Mouse (Mus musculus) adrenal gland, postnatal 10 days (tissue): ENCODE data around the gene Dock6. TPM values are rescaled to one million over a fixed set of nuclear protein-coding genes. Genes with fewer than 3 reads are reported as not detected.
A peak's percentile ranks its signal among the peaks of the same experiment; 100 is the strongest.
"Not testable (repeated sequence)": the region's sequence is repeated elsewhere in the genome, so short reads cannot be mapped to it uniquely, and the experiment has no call there.

Experiments used
- DNase-seq: peaks from one replicate; pipeline ENCODE4 v3.0.0; 2021; ENCODE audit warnings: mixed read lengths
- long read RNA-seq, 2 experiments: library from polyadenylated mRNA; stranded (forward); transcript quantifications; one replicate each; pipeline ENCODE4 v2.0.0; 2021
- total RNA-seq, 2 experiments: library from RNA; stranded (reverse); gene quantifications; 2 replicates each; pipeline ENCODE4 v1.2.3; 2021

The Dock6 gene
- 10 to 100 TPM; 40.1 to 56.3 TPM for total RNA-seq
- long read RNA-seq, experiment 1, partial matches to known transcripts, result 2 of 4 reads
- long read RNA-seq, experiment 1, other reads (novel, unspliced or antisense), result 2 of 4 reads
- long read RNA-seq, experiment 2, partial matches to known transcripts, result 2 of 5 reads
- long read RNA-seq, experiment 2, other reads (novel, unspliced or antisense), result 3 of 5 reads

DNA sequence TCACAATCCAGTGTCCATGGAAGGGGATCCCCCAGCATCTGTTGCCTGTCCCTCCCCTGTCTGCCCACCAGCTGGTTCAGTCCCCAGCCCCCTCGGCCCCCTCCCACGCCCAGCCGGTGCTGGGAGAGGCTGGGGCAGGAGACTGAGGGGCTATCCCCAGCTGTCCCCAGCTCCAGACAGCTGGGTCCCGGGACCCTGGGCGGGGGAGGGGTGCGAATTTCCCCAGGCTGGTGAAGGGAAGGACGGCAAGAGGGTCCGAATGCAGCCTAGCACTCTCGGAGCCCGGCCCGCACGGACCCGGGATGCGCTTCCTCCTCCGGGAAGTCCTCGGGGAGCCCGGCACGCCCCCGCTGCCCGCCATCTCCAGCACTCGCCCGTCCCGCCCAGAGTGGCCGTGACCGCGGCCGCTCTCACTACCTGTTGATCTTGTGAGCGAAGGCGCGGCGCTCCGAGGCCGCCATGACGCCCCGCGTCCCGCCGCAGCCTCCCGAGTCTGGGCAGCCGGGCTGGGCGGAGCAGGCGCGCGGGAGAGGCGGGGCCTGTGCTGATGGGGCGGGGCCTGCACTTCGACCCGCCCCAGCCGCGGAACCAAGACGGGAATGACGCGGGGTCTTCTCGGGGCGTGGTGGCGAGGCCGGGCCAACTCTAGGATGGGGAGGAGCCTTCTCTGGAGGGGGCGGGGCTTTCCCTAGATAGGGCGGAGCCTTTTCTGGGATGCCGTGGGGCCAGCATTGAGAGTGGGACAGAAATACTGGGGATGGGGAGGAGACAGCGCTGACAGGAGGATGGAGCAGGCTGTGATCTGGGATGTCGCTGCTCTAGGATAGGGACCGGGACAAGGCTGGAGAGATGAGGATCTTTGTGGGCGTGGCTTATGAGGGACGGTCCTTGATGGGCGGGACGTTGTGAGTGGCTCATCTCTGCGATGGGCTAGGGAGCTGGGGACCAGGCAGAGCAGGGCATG lies at the start of gene Dock6:
Gene Dock6, minus strand, starts transcription at position 508 of the 964 bp plus-strand sequence.
- peak; percentile 94 for DNase-seq

DNA sequence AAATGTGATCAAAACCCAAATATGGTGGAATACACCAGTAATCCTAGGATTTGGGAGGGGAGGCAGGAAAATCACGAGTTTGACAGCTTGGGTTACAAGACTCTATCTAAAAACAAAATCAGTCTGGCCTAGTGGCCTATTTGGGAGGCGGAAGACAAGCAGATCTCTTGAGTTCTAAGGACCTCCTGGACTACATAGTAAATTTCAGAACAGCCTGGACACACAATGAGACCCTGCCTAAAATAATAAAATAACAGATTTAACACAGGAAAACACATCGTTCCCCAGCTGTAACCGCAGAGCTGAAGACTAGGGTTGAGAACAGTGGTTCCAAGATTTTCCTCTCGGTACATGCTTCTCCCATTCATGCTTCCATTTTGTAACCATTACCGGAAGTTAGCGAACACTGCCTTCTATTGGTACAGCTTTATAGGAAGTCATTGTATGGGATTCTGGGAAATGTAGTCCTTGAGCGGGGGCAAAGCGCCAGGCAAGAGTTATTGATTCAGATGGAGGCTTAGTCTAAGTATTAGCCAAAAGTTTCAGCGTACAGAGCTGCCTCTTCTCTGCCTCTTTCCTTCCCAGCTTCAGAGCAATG lies 48.9 kb upstream of the Dock6 start:
- DNase-seq, result peak; percentile 79

DNA sequence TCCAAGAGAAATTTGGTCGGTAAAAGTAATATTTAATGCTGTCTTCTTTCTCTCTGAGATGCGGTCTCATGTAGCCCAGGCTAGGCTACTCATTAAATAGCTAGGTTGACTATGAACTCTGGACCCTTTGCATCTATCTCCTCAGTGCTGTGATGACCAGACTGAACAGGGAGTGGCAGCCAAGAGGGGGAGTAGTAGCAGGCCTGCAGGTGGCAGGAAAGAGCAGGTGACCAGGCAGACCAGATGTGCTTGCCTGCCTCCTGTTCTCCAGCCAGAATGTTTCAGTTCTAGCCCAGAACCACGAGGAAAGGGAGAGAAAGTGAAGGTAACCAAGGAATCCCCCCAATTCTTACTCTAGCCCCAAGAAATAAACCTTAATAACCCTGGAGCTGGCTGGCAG lies 36.8 kb upstream of the Dock6 start:
- no peak for DNase-seq

DNA sequence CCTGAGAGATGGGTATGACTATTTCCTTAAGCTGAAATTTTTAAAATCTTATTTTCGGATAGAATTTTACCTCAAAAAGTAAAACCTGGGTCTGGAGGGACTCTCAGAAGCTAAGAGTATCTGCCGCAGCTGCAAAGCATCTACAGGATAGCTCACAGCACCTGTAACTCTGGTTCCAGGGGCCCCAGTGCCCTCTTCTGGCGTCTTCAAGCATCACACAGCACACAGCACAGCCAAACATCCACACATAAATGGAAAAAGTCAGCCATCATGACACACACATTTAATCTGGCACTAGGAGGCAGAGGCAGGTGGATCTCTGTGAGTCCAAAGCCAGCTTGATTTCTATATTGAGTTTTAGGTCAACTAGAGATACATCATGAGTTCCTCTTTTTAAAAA lies 24.2 kb upstream of the Dock6 start:
- DNase-seq, result no peak

DNA sequence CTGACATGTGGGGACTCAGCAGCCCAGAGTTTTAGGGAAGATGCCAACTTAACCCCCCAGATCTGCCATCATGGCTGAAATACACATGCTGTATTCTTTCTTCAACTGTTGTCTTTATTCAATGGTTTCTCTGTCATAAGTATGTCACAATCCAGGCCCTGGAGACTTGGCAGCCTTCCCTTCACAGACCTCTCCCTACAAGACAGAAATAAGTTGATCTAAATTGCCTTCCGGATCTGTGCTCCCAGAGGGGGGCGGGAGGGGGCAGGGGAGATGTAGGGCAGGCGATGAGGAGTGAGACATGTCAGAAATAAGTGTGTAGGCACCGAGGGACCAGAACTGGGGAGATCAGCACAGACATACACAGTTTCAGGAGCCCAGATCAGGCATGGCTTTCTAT lies 19.8 kb upstream of the Dock6 start:
- DNase-seq, result peak; percentile 41

DNA sequence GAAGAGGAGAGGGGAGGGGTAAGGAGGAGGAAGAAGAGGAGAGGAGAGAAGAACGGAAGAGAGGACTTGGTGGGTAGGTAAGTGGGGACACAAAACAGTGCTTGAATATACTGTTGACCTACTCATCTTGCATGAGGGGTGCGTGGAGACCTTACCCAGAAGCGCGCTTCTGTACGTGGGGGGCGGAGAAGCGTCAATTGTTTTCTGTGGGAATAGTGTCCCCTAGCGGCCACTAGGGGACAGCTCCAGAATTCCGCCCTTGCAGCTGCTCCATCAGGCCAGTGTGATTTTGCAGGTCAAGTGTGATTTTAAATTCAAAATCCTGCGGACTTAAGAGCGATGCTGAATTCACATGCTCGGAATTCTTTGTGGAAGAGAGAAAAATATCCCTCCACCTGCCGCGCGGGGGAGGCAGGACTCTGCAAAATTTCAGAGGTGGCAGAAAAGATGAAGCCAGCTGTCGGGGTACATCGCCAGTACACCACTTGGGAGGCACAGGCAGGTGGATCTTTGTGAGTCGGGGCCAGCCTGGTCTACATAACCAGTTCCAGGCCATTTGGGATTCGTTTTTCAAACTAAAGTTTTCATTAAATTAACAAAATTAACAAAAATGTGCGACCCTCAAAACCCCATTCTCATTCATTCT lies 18.6 kb upstream of the Dock6 start:
- peak; percentile 74 for DNase-seq

DNA sequence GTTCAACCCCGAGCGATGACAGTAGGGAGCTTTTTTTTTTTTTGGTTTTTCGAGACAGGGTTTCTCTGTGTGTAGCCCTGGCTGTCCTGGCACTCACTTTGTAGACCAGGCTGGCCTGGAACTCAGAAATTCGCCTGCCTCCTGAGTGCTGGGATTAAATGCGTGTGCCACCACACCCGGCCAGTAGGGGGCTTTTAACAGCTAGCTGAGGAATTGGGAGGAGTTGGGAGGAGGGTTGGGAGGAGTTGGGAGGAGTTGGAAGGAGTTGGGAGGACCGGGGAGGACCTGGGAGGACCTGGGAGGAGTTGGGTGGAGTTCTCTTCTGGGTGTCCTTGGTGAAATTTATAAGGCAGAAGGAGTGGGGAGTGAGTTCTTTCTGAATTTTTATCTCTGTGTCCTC lies 16.9 kb upstream of the Dock6 start:
- peak; percentile 75 for DNase-seq

DNA sequence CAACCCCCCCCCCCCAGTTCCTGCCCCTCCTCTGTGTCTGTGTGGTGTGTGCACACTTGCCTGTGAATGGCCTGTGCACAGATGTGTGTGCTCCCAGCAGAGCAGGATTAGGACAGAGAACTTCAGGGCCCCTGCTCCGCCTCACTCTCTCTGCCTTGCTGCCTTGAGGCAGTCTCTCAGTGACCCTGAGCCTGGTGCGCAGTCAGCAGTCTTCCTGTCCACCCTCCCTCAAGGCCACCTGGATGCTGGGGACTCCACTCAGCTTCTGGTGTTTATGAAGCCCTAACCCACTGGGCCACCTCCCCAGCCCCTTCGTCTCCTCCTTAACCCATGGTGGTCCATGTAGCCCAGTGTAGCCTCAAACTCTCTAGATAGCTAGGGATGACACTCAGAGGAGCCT lies 15.3 kb upstream of the Dock6 start:
- peak; percentile 51 for DNase-seq

DNA sequence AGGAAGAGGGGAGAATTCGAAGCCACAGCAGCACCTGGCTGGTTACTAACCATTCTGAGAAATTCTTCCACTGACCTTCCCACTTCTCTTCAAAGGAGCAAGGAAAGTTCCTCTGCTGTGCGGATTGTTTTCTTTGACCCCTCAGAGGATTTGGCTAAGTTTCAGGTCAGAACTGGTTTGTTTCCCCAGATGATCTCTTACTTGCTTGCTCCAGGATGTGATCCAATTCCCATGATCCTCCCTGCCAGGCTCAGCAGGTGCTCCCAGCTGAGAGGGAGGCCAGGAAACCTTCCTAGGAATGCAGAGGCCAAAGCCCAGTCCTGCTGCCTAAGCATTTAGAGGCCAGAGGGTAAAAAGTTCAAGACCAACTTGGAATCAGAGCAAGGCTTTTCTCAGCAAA lies 14.2 kb upstream of the Dock6 start:
- peak; percentile 41 for DNase-seq

DNA sequence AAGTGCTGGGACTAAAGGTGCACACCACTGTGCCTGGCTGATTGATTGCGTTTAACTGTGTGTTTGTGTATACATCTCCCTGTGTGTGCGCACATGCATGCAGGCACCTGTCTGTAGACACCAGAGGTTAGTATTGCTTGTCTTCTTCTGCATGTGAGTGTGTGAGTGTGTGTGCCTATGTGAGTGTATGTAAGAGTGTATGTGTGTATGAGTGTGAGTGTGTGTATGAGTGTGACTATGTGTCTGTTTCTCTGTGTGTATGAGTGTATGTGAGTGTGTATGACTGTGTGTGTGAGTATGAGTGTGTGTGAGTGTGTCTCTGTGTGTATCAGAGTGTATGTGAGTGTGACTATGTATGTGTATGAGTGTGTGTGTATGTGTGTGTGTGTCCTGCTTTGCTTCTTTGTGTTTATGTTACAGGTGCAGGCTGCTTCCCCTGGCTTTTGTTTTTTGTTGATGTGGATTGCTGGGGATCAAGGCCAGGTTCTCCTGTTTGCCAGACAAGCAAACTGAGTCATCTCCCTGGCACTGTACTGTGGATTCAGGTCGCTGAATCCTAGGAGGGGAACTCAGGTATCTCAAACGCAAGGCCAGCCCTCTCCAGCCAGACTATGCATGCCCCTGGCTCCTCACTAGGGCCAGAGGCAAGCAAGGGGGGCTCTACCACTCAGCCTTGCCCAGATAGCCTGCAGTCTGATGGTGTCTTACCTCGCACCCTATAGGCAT lies 13.4 kb upstream of the Dock6 start:
- no peak for DNase-seq

DNA sequence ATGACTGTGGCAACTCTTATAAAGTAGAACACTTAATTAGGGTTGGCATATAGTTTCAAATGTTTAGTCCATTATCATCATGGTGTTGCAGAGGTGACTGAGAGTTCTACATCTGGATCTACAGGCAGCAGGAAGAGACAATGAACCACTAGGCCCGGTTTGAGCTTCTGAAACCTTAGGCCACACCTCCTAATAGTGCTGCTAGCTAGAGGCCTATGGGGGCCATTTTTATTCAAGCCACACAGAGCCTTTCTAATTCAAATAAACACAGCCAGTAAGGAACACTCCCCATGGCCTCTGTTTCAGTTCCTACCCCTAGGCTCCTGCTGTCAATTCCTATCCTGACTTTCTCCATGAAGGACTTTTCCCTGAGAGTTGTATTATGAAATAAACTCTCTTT lies 9.7 kb upstream of the Dock6 start:
- no peak for DNase-seq

DNA sequence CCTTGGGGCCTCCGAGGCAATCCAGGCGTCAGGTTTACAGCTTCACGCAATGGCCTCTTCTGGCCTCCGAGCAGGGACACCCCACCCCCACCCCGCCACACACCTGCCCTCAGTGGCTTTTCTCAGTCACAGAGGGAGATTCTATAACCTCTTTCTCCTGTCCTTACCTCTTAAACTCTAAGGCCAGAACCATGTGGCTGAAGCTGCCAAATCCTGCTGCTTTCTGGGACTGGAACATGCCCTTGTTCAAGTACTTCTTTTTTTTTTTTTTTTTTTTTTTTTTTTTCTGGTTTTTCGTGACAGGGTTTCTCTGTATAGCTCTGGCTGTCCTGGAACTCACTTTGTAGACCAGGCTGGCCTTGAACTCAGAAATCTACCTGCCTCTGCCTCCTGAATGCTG lies 7.9 kb upstream of the Dock6 start:
- not testable (repeated sequence) for DNase-seq

DNA sequence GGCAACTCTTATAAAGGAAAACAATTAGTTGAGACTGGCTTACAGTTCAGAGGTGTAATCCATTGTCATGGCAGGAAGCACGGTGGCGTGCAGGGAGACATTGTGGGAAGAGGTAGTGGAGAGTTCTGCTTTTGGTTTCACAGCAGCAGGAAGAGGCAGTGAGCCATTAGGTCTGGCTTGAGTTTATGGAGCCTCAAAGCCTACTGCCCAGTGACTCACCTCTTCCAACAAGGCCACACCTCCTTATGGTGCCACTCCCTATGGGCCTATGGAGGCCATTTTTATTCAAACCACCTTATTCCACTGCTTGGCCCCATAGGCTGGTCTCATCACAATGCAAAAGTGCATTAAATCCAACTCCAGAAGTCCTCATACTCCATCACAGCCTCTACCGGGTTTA lies 7.2 kb upstream of the Dock6 start:
- no peak for DNase-seq

DNA sequence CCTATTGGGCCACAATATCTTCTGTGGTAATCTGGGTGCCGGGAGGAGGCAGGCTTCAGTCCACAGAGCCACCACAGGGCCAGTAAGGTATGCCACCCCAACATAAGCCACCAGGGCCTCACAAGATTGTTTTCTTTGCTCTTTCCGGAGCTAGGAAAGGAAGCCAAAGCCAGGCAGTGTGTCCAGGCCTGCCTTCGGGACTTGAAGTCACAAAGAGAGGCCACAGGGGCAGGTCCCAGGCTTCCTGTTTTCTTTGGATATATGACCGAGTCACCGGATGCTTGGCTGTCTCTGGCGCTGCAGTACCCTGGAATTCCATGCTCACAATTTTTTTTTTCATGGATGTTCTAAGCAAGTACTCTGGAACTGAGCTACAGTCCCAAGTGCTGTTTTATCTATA lies 5.6 kb upstream of the Dock6 start:
- DNase-seq, result peak; percentile 62

DNA sequence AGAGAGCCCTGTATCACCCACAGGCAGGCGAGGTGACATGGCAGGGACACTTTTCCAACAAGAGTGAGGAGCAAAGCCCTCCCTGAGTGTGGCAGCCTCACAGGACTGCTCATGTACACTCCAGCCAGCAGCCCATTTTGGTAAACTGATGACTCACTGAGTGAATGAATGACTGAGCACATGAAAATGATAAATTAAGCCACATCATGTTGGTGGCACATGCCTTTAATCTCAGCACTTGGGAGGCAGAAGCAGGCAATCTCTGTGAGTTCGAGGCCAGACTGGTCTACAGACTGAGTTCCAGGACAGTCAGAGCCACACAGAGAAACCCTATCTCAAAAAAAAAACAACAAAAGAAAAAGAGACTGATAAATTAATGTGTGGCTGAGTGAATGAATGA lies 5.1 kb upstream of the Dock6 start:
- no peak for DNase-seq

DNA sequence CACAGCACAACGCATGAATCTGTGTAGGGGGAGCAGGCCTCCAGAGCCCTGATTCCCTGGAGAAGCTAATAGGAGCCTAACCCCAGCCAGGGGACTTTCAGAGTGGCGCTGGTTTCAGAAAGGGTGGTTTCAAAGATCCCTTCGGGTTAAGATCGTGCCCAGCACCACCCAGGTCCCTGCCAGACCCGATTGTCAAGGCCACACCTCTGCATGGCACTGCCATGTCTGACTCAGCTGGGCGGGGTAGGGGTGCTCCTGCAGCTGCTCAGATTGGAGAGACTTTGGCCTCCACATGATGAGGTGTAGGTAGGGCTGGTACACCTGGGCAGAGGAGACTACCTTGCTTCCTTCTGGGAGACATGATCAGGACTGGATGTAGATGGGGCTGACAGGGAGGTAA lies 2.5 kb upstream of the Dock6 start:
- no peak for DNase-seq

DNA sequence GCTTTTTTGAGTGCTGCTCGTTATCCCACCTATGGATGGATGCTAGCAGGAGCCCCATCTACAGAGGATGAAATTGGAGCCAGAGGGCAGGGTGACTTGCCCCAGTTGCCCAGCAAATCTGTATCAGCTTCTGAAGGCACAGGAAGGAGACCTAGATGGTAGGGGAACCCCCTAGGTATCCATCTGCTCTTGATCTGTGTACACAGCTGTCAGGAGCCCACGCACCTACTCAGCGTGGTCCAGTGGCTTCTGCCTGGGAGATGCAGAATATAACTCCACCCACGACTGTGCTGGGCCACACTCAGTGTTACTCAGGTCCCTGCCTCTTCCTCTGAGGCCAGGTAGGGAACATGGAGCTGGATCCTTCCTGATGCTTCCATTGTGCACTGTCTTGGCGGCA lies 1.5 kb upstream of the Dock6 start:
- no peak for DNase-seq

DNA sequence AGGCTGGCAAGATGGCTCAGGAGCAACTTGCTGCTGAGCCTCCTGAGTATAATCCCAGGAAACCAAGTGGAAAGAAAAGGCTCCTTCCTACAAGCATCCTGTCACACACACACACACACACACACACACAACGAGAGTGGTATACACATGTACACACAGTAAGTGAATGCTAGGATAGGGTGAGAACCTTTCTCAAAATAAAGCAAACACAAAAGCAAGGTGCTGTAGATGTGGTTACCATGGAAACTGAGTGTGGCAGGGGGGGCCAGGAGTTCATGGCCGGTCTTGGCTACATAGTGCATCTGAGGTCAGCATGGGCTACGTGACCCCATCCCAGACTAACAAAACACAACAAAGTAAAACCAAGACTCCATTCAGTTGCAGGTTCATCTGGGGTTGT lies 1.4 kb downstream of the Dock6 start:
- DNase-seq, result no peak

DNA sequence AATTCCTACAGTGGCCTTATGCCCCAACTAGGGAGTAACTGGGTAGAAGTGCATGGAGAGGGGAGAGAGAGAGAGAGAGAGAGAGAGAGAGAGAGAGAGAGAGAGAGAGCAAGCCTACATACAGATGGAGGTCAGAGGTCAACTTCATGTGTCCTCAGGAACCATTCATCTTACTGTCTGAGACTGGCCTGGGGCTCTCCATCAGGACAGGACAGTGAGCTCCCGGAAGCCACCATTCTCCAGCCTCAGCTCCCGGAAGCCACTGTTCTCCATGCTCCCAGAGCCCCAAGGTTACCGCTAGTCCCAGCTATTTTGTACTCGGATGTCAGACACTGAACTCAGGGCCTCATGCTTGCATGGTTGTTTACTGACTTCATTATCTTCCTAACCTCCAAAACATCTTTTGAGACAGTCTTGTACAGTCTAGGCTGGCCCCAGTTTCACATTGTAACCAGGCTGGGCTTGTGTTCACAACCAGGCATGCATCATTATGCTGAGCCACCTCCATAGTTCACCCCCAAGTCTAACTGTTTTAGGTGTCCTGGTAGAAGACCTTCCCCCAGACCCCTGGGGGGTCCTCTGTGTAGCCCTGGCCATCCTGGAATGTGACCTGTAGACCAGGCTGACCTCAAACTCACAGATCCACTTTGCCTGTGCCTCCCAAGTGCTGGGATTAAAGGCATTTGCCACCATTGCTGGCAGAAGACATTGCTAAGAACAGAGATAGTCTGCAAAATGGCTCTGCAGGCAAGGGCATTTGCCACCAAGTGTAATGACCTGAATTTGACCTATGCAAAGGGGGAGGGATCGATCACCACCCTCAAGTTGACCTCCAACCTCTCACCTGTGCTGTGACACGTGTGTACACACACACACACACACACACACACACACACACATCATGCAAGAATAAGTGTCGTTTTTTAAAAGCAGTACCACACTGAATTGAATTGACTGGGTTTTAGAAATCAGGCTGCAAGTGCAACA lies 2.5 kb downstream of the Dock6 start:
- no peak for DNase-seq

DNA sequence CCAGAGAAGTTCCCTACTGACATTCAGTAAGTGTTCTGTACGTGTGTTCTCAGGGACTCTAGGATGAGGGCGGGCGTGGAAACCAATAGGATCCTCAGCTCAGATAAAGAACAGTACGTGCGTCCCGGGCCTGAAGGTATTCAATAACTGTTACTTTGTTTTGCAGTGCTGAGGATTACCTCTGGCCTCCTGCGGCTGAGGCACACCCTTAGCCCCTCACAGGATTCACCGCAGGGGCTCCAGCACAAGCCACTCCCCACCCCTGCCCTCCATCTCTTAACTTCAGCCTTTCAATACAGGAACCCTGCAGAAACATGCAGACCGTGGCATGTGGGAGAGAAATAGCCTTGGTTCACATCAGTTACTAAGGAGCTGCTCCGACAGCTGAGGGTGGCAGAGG lies 4.5 kb downstream of the Dock6 start:
- DNase-seq, result no peak

DNA sequence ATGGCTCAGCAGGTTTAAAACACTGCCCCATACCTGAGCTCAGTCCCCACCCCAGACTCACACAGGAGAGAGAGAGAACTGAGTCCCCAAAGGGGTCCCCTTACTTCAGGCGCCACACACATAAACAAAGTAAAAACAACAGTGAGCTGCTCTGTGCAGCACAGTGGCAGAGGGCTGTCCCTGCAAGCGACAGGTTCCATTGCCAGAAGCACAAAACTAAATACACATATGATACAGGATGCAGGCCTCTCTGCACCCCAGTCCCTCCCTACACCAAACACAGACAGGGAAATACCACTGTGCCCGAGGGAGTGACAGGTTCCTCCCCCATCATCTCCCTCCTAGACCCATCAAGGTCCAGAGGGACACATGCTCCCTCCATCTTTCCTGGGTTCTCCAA lies 5.0 kb downstream of the Dock6 start:
- DNase-seq, result no peak
